Mouse (Mus musculus): ENCODE measurements around the gene Nppa. TPM values are rescaled to one million over a fixed set of nuclear protein-coding genes. Genes with fewer than 3 reads are reported as not detected.

The Nppa gene
- total RNA-seq (2021), result not detected
- long read RNA-seq, experiment 1, result 0 reads
- long read RNA-seq, experiment 2, result 0 reads

DNA sequence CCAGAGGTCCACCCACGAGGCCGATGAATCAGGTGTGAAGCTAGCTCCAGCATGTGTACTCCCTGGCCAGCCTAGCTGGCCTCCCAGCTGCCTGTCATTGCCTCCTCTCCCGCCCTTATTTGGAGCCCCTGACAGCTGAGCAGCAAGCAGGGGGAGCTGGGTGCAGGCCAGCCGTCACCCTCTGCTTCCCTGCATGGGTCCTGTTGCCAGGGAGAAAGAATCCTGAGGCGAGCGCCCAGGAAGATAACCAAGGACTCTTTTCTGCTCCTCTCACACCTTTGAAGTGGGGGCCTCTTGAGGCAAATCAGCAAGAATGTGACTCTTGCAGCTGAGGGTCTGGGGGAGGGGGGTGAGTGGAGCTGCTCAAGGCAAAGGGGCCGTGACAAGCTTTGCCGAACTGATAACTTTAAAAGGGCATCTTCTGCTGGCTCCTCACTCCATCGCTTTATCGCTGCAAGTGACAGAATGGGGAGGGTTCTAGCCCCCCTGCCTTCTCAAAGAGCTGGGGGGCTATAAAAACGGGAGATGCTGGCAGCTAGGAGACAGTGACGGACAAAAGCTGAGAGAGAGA, at the start of gene Nppa:
Nppa (plus strand) TSS at position 521 of the 571 bp plus-strand sequence.
- DNase-seq, result no peak

DNA sequence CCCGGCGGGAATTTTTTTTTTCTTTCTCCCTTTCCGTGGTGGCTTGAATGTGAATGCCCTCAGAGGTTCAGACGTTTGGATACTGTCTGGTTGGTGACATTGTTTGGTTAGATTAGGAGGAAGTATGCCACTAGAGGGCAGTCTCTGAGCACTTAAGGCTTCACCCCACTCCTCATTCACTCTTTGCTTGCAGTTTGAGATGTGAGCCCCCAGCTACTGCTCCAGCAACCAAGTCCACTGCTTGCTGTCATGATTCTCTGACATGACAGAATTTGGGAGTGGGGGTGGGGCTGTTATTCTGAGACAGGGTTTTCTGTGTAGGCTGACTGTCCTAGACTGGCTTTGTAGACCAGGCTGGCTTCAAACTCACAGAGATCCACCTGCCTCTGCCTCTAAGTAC, 46.9 kb upstream of the Nppa start:
- DNase-seq, result no peak

DNA sequence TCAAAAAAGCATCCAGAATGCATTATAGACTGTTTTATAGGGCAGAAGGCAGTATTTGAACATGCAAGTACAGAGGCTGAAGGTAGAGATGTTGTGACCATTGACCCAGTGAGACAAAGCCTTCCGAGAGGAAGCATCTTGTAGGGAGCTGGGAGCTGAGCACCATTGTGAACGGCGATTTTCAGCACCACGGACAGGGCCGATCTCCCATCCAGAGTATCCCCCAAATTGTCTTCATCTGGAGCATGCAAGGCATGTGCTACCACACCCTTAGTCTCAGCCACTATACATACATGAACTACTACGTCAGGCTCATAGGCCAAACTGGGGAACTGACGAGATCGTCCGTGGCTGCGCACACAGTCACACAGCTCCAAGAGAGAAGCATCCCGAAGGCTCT, 43.4 kb upstream of the Nppa start:
- DNase-seq, result peak; percentile 53

DNA sequence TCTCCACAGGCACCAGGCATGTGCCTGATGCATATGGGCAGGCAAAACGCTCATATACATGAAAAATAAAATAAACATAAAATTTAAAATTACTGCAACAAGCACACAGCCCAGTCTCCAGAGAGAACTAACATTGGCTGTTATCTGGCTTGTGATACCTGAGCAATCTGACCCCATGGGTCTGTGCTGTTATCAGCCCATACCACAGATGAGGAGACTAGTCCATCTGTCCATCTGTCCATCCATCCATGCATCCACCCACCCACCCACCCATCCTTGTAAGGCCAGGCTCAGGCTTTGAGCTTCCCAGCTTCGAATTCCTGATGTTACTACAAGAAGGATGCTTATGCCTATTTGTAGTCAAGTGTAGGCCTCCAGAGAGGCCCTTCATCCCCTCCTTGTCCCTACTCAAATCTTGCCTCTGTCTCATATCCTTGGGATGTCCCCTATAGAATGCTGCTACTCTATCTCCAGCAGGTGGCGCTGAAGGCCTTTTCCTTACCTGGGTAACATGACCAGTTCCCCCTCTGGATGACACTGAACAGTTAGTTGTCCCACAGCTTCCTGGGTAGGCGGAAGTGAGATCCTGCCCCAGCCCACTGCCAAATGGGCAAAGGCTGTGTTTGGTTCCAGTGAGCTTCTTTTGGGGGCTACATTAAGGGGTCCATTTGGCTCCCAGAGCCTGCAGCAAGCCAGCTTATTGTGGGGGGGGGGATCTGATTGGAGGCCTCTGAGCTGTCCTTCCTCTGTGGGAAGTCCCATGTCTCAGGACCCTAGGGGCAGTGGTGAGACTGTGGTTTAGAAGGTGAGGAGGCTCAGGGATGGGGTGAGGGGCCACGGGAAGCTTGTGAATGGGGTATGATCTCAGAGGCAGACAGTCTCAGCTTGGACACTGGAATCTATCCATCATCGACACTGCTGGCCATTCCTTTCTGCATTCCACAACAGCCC, 40.4 kb upstream of the Nppa start:
- peak; percentile 83 for DNase-seq

DNA sequence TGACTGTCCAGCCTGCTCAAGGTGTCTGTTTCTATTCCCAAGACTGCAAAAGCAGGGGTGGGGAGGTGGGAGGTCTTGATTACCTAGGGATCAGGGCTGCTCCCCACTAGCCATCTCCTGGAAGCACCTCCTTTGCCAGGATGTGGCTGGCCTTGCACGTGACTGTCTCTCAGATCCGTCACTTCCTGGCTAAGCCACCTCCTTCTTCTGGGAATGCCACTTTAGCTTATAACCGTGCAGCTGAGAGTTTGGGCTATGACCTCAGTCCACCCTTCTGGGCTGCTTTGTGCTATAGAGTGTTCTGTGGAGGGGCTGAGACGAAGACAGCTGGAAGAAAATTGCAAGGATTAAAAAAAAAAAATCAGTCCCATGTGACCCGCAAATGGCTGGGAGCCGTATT, 37.7 kb upstream of the Nppa start:
- no peak for DNase-seq

DNA sequence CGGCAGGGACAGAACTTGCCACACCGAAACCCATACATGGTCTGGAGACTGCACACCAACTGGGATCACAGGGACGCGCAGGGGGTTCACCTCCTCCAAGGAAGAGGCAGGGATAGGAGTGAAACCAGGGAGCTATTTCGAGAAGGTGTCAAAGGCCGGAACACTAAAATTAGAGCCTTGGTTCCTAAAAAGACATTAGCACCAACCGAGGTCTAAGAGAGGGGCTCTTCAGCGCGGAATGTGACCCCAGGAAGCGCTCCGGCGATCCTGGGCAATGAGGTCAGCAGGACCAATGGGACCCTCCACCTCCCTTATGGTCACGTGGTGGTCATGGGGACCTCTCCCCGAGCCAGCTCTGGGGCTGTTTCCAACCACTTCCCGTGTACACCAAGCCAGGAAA, 36.9 kb upstream of the Nppa start:
- DNase-seq, result no peak

DNA sequence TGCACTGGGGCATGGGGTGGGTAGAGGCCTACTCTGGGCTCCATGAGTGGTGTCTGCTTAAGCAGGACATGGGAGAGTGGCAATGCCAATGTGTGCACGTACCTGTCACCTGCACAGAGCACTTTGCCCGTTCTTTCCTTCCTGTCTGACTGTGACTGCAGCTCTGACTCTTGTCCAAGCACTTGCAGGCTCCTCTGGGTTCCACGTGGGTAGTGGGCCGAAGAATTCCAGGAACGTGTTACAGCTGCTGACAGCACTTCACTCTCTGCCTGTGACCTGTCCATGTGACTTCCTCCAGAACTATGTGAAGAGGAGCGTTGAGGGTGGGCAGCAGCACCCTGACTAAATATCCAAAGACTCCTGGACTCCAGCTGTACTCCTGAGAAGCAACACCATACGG, 34.8 kb upstream of the Nppa start:
- DNase-seq, result no peak

DNA sequence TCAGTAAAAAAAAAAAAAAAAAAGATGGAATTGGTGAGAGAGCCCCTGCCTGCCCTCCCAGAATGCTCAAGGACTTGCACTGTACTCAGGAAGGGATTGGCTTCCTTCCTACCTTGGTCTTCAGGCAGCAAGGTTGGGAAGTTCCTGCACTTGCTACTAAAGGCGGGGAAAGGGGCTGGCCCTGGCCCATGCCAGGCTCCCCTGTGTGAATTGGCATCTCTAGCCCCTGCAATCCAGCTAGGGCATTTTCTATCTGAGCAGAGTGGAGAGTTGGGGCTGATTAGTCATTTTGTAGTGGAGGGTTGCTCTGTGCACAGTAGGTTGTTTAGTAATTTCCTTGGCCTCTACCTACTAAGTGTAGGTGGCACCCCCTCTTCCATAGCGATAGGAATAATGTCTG, 31.7 kb upstream of the Nppa start:
- DNase-seq, result no peak

DNA sequence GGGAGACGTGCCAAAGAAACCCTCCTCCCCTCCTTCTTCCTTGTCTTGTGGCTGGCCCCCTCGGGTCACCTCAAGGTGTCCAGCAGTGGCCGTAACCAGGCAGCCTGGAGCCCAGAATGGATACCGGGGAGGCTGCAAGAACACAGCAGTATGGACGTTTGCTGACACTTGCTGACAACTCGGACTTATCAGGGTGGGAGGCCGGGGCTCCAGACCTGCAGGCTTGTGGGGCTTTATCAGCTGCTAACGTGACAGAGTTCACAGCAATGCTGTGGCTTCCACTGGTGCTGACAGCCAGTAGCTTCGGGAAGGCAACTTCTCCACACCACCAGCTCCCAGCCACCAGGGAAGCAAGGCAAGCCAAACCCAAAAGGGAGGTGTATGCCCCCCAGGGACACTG, 31.2 kb upstream of the Nppa start:
- DNase-seq, result no peak

DNA sequence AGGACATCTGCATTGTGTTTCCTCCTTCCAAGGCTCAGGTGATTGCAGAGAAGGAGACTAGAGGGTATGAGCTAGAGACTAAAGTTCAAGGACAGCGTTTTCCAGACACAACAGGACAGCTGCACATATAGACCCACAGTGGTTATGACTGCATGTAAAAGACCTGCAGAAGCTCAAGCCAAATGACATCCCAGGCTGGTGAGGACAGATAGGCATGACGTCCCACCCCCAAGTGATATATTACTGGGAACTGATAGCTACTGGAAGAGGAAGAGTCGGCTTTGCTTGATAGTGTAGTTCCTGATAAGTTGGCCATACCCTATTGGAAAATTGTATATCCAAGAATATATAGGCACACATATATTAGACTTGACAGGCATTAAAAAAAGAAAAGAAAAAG, 24.3 kb upstream of the Nppa start:
- no peak for DNase-seq

DNA sequence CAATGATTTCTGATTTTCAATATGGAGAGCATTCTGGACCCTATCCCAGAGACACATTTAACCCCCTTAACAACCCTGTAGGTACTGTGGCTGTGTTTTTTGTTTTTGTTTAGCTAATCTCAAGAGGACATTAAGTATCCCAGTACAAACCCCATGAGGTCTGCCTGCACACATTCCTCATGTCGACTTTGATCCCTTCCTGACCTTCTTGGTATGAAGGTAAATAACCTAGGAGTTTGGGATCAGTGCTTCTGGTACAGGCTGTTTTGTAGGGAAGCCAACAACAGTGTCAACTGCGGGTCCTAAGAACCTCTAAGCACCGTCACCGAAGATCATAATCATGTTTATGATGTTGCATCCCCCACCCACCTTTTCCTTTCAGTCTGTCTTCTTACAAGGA, 22.8 kb upstream of the Nppa start:
- DNase-seq, result no peak

DNA sequence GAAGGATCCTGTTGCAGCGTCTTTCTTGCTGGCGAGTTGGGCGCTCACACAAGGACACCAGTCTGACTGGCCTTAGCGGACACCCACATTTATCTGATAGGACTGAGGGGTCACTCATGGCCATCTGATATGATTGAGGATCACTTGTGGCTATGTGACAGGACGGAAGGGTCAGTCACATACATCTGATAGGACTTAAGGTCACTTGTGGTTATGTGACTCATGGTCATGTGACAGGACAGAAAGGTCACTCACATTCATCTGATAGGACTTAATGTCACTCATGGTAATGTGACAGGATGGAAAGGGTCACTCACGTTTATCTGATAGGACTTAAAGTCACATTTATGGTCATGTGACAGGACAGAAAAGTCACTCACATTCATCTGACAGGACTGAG, 22.1 kb upstream of the Nppa start:
- DNase-seq, result no peak

DNA sequence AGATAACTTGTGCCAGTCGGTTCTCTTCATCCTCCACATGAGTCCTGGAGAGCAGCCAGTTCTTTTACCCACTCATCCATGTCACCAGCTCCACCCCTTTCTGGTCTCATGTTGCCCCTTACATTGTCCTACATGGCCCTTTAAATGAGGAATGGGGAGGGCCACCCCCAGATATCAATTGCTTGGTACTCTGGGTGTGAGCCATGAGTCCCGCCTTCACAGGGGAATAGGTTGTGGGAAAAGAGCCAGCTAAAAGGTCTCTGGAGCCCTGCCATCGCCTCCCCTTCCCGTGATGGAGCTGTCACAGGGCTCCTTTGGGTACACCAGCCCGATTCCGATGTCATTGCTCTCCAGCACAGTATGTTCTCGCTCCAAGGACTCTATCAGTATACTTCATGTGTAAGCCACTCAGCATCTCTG, 21.1 kb upstream of the Nppa start:
- no peak for DNase-seq

DNA sequence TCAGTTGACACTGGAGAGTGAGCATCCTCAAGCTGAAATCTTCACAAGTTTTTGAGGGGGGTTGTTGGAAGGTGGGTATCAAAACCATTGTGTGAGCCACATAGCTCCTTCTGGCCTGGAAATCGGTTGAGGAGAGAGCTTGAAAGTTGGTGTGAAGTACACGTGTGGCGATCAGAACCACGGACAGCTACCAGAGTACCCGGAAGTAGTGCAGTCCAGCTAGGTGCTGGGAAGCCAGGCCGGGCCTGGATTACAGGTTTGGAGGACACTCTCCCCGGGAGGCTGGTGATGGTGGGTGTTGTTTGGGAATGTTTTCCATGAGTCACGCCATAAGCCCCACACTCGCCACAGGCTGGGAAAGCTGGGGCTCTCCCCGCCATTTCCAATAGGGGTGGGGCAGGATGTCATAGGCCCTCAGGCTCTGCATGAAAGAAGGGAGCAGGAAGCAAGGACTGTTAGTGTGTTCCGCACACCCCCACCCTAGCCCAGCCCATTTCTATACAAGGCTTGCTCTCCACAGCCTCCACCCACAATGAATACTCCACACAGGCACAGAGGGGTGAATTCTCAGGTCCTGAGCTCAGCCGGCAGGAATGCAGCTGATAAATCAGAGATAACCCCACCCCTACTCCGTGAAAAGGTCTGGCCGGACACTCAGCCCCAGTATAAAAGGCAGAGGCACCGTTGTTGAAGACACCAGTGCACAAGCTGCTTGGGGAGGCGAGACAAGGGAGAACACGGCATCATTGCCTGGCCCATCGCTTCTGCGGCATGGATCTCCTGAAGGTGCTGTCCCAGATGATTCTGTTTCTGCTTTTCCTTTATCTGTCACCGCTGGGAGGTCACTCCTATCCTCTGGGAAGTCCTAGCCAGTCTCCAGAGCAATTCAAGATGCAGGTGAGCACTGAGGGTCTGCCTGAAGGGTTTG, 15.1 kb upstream of the Nppa start, which contains the start of gene Nppb:
Nppb (plus strand) TSS at position 584 of the 928 bp plus-strand sequence.
- peak; percentile 73 for DNase-seq

DNA sequence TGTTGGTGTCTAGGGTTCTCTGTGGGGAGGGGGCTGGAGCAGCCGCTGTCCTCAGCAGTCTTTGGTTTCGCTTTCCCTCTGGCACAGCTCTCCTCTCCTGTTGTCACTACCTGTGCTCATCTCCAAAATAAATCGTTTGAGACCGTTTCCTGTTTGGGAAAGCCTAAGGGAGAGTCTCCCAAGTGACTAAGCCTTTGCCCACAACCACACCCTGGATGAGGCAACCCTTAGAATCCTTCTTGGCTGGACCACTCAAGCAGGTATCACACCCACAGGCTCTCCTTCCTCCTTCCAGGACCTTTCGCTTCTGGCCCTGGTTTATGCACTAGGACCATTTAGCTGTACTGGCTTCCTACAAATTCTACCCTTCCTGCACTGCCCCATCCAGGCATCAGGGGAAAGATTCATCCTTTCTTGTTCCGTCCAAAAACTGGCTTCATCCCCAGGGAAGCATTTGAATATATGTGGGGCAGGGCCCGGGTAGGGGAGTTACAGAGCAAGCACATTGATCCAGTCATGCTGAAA, 6.9 kb upstream of the Nppa start:
- DNase-seq, result no peak

DNA sequence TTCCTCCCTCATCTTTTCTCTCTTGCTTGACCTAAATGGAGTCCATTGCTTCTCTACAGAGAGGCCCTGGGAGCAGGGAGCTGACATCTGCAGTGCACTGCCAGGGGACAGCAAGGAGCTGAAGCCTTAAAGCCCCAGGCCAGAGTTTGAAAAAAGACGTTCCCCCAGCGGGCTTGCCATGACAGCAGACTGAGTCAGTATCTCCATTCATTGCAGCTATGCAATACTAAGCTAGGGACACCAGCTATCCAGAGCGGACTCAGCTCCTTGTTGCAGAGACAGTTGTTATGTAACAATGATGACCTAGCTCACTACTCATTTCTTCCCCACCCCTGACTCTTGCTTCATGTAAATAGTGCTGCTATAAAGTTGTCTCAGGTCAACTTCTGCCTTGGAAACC, 5.2 kb upstream of the Nppa start:
- no peak for DNase-seq

DNA sequence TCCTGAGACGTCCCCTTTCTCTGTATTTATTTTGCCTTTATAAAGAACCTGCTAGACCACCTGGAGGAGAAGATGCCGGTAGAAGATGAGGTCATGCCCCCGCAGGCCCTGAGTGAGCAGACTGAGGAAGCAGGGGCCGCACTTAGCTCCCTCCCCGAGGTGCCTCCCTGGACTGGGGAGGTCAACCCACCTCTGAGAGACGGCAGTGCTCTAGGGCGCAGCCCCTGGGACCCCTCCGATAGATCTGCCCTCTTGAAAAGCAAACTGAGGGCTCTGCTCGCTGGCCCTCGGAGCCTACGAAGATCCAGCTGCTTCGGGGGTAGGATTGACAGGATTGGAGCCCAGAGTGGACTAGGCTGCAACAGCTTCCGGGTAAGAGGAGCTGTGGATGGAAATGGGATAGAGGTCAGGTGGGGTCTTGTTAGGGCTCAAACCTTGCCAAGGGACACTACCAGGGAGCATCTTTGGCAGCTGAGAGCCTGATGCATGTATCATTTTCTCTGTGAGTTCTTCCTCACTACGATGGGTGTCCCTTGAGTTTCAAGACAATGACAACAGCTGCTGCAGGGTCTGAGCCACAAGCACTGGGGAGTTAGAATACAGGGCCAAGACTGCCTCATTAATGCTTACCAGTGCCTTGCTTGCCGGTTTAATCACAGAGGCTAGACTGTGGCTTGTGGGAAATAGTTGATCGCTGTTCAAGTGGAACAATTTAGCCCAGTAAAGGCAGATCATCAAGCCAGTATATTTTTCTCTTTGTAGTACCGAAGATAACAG, 679 bp downstream of the Nppa start:
- no peak for DNase-seq

DNA sequence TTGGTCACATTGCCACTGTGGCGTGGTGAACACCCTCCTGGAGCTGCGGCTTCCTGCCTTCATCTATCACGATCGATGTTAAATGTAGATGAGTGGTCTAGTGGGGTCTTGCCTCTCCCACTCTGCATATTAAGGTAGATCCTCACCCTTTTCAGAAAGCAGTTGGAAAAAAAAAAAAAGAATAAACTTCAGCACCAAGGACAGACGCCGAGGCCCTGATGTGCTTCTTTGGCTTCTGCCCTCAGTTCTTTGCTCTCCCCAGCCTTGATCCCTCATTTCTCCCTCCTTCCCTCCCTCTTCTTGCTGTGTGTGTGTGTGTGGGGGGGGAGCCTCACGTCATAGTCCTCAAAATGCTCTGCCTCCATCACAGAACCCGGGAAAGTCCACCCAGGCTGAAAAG, 1.3 kb downstream of the Nppa start:
- DNase-seq, result no peak

DNA sequence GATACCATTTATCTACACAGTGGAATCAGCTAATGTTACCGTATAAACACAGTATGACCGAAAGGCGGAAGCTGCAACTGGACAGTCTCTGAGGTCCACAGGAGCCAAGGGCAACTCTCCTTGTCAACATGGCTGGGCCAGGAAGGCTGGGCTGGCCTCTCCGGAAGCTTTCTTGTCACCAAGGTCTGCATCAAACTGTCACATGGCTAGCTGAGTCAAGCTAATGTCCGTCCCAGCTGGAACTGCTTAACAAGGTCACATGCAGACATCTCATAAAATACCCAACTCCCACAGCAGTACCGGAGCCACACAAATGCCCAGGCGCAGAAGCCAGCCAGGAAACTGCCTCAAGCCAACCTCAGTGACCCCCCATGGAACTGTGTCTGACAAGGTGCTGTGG, 3.8 kb downstream of the Nppa start:
- peak; percentile 63 for DNase-seq

DNA sequence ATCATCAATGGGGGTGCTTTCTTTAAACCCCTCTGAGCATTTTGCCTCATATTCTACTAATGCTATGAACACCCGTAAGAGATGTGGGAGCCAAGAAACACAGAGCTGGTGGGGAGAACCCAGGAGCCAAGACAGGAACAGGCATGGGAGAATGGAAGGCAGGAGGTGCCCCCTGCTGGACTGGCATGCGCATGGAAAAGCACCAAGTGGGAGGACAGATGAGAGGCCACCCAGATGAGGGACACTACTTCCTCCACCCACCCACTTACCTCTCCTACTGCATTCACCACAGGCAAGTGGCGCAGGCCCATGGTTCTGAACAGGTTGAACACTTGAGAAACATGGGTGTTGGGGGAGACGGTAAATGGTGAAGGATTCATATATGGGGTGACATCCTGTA, 7.9 kb downstream of the Nppa start:
- DNase-seq, result peak; percentile 79

DNA sequence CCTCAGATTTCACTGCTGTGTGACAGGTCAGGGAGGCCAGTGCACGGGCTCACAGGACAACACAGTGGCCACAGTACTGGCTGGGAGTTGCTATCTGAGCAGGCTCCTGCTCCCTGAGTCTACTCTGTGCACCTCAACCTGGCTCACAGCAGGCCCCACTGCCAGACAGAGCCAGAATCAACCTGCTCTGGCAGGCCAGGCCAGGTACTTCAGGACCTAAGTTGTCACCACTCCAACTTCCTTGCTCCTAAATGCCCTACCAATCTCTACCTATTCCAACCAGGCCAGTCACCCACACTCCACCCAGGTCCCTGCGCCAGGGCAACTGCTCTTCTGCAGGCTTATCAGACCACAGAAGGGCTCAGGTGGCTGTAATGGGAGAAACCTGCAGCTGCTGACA, 9.1 kb downstream of the Nppa start:
- no peak for DNase-seq

DNA sequence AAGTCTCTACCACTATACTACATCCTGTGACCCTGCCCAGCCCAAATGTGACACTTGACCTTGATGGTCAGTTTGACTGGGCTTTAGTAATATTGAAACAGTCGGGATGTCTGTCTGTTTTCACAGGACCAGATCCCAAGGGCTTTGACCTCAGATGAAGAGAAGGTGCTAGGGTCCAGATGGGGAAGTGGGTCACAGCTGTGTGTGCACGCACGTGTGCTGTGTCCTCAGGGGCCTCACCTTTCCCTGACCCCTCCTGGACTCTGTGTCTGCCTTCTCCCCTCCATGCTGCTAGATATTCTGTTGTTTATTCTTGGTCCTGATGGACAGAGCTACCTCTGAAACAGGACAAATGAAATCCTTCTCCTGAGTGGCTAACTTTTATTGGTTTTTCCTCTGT, 10.8 kb downstream of the Nppa start:
- DNase-seq, result no peak
